ENCODE assay signal across 22 mouse cellular contexts in genomic region chr17:10962151-10962550, GRCm38 (mm10).
DNase-seq lines count a peak whose midpoint lies in the region; ATAC-seq and TF ChIP-seq lines count a peak whose summit lies in the region.
"Had no signal": no experiment of that assay in that cellular context is flagged by ENCODE, and none has a peak within 500 bp of the region (broad histone marks: within the 10 kb centered on the region; RNA-seq: fewer than 3 reads in every experiment).

No protein-coding gene starts in this region.

- no peak for TF ChIP-seq CTCF in forebrain, postnatal 0 days (IDR thresholded peaks at IDR 0.05; ENCODE audit: low read depth)

- no peak overlapping the region for H3K4me3 ChIP-seq in forebrain, postnatal 0 days (ENCODE audit: low read depth, low read length)
- H3K4me3 ChIP-seq: embryonic facial prominence, embryonic 15.5 days; erythroblast, embryonic 14.5 days; forebrain, embryonic 10.5 days; heart, embryonic 13.5 days; hindbrain, embryonic 12.5 days had no signal

- H3K36me3 ChIP-seq in forebrain, postnatal 0 days (ENCODE audit: insufficient read depth): no peaks in the 10 kb centered on the region
- H3K36me3 ChIP-seq: embryonic facial prominence, embryonic 15.5 days; forebrain, embryonic 10.5 days; heart, embryonic 13.5 days; hindbrain, embryonic 12.5 days had no signal

- H3K4me2 ChIP-seq in forebrain, postnatal 0 days (ENCODE audit: low read depth): no peak overlapping the region
- H3K4me2 ChIP-seq: embryonic facial prominence, embryonic 15.5 days; heart, embryonic 13.5 days; hindbrain, embryonic 12.5 days had no signal

- H3K27ac ChIP-seq in forebrain, postnatal 0 days (ENCODE audit: low read depth, low read length): no peak overlapping the region
- H3K27ac ChIP-seq: embryonic facial prominence, embryonic 15.5 days; forebrain, embryonic 10.5 days; heart, embryonic 13.5 days; hindbrain, embryonic 12.5 days had no signal

- no peak overlapping the region for H3K9ac ChIP-seq in forebrain, postnatal 0 days
- H3K9ac ChIP-seq: embryonic facial prominence, embryonic 15.5 days; heart, embryonic 13.5 days; hindbrain, embryonic 12.5 days had no signal

- no peaks in the 10 kb centered on the region for H3K4me1 ChIP-seq in forebrain, postnatal 0 days (ENCODE audit: insufficient read depth)
- H3K4me1 ChIP-seq: embryonic facial prominence, embryonic 15.5 days; hindbrain, embryonic 12.5 days had no signal

- 97% methylated on average over 5 of the region's 5 CpGs for WGBS in forebrain, postnatal 0 days

- no peaks in the 10 kb centered on the region for H3K27me3 ChIP-seq in forebrain, postnatal 0 days (ENCODE audit: insufficient read depth, low read length)
- H3K27me3 ChIP-seq: embryonic facial prominence, embryonic 15.5 days; heart, embryonic 13.5 days; hindbrain, embryonic 12.5 days had no signal

- no peak for ATAC-seq in frontal cortex, adult (ENCODE audit: low TSS enrichment)
- no peak for ATAC-seq in forebrain, postnatal 0 days
- ATAC-seq: forebrain, embryonic 14.5 days; hindbrain, embryonic 16.5 days; inflammation-experienced regulatory T-cells, adult 6 months; intestine, postnatal 0 days had no signal

- no peaks in the 10 kb centered on the region for H3K9me3 ChIP-seq in forebrain, postnatal 0 days (ENCODE audit: low read length)
- H3K9me3 ChIP-seq: embryonic facial prominence, embryonic 15.5 days; forebrain, embryonic 10.5 days; heart, embryonic 13.5 days; hindbrain, embryonic 12.5 days had no signal

- DNase-seq in brain, adult 2 months (ENCODE audit: low read depth, low spot score): peak; percentile 95
- DNase-seq in cerebellum, adult 11 months: peak; percentile 78
- peak; percentile 74 for DNase-seq in cerebellum, adult 8-10 months
- peak; percentile 81 to 90 for DNase-seq in cerebellum, postnatal 14 days
- no peak for DNase-seq in forebrain, postnatal 0 days
- DNase-seq in lung, postnatal 4 days: no peak
- DNase-seq: adrenal gland, adult 2 months; adrenal gland, postnatal 25 days; embryo, embryonic 11 days; gastrocnemius, postnatal 14 days; heart, postnatal 36 days; kidney, adult 8-10 months had no signal

Comparison
In these comparisons a context has a peak if more than half of its experiments do, and no peak if none do; other contexts are left out.
1. DNase-seq: peak in brain, adult 2 months (single experiment), cerebellum, adult 11 months (single experiment), cerebellum, adult 8-10 months (single experiment) and cerebellum, postnatal 14 days (2 of 2); none in forebrain, postnatal 0 days (single experiment) and lung, postnatal 4 days (0 of 2).